Mouse (Mus musculus) erythroblast, adult 5-6 weeks (primary cell): Measurements from ENCODE around the gene Otulin. TPM values are rescaled to one million over a fixed set of nuclear protein-coding genes. Genes with fewer than 3 reads are reported as not detected.
A peak's percentile ranks its signal among the peaks of the same experiment; 100 is the strongest.

ENCODE experiments used
- ATAC-seq: replicated peaks from 2 replicates; pipeline ENCODE4 v1.8.0; 2016; ENCODE audit warnings: moderate number of reproducible peaks, mild to moderate bottlenecking, moderate TSS enrichment, inconsistent platforms; ENCODE audit not compliant: poor library complexity, low FRiP score, severe bottlenecking
- total RNA-seq, 2 experiments: library from RNA; stranded (forward) in 1 of 2; stranded (reverse) in 1 of 2; fragments of 150-400 nt in 1 of 2; fragments of 200-764, 138-1000 nt in 1 of 2; gene quantifications; 2 replicates each; pipeline versions ENCODE4 v1.2.3 to v1.2.4; 2015 to 2017; ENCODE audit warnings: low replicate concordance in 2 of 2

Gene Otulin
- total RNA-seq, 2 experiments from 2014 or later = 11.8 to 52.8 TPM

DNA sequence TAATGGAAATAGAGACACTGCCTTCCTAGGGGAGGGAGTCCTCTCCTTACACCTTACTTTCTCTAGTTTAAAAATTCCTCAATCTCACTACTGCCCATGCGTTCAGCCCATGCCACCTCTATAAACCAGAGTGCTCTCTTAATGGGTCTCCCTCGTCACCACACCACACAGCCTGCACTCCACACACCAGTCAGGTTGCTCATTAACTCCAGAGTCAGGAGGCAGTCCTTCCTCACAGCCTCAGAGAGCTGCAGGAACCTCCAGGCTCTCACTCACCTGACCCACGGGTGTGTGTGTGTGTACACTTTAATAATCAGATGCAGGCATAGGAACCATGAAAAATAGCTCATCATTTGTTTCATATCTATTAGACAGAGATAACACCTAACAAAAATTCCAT lies 10.8 kb downstream of the Otulin start:
- ATAC-seq = no peak

DNA sequence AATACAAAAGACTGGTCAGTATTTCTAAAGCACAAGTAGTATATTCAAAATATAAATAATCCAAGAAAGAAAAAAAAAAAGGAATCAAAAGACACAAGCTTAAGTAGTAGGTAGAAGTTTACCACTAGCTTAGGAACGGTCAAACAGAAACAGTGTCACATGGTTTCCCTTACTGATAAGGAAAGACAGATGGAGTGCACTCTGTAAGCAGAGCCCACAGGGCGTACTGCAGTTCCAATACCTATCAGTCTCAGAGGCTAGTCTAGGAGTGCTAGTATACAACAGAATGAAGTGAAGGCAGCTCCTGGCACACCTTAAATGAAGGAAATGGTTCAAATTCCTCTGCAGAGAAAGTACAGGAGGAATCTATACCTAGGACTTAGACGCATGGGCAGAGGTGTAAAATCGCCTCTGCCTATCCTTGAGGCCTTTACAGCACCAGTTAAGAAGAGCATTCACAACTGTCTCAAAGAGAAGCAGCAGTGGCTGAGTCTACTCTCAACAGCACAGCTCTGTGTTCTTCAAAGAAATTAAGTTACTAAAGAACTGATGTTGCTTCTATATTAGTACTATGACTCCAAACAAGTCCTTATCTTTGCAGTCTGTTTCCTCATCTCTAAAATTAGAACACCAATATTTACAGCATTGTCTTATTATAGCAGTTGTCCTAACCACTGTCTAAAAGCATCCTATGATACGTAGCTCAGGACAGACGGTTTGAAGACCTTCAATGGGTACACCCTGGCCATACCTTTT lies 11.5 kb downstream of the Otulin start:
- ATAC-seq = peak; percentile 62

DNA sequence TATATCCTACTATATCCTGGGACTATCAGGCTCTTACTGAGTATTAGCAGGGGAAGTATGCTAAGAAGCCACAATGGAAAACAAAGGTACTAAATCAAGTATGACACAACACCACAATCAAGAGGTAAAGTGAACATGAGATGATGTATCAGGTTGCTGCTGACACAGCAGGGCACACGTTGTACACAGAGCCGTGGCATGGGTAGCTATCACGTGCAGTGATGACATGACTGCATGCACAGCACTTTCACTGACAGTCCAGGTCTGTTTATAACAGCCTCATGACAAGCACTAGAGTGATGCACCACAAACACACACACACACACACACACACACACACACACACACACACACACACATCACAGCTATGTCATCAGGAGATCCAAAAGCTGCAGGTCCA lies 13.3 kb downstream of the Otulin start:
- ATAC-seq = no peak

DNA sequence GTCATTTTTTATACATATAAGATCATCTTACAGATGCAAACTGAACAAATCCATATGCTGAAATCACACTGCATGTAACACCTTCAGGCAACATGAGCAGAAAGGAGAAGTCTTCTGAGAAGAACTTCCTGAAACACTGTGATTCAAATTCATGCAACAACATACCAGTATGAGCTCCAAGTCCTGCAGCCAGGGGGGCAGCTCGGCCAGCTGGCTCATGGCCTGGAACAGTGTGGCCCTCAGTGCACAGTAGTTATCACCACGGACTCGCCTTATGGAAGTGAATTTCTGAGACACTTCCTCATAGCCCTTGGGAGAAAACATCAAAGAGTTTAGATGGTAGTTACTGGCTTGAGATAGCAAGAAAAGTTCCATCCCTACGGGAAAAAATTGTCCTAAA lies 14.3 kb downstream of the Otulin start:
- no peak for ATAC-seq

DNA sequence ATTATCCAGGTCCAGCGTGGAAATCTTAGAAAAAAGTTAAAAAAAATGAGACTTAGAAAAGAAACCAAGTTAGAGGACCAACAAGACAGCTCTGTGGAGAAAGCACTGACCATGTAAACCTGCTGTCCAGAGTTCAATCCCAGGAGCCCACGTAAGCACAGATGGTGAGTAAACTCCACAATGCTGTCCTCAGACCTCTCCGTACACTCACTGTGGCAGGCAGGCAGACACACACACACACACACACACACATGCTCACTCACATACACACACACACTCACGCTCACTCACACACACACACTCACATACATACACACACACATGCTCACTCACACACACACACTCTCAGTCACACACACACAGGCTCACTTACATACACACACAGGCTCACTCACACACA lies 17.2 kb downstream of the Otulin start:
- ATAC-seq = 0 out of 2 replicates have a peak, but pooled peaks have one; percentile 15

DNA sequence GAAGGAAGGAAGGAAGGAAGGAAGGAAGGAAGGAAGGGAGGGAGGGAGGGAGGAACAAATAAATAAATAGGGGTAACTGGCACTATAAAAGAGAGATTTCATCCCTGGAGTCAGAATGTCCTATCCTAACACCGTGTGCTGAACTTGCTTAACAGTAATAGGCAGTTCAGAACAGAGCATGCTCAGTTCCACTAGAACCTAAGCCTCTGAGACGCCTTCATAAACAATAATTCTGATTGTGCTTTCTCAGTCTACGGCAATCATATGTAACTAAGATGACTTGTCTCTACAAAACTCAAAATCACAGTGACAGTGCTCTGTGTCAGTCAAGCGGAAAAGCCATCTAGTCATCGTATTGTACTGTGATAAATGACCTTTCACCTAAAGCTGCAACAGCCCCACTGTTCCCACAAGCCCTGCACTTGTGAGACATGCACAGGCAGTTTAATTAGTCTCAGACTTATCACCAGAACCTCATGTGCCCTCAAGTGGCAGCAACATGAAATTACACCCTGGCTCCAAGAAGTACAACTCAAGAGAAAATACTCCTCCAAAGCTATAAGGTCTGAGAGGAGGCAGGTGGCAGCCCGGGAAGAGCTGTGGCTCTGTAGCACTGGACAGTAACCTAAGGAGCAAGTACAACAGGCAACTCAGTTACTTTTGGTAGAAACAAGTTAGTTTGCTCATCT lies 17.8 kb downstream of the Otulin start:
- ATAC-seq = peak; percentile 83

DNA sequence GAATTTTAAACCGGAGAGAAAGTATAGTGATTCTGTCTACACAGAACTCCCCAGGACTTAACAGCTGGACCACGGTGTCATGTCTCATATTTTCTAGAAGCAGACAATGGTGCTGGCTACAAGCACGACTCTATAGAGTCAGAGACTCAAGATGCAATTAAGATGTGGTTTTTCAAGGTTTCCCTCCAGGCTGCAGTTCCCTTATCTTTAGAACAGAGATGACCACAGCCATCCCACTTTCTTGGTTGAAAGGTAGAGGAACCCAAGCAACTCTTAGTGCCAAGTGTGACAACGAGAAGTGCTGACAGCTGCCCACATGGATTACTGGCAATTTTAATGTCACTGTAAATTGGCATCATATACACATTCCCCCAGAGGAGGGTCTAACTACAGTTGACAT lies 20.9 kb downstream of the Otulin start:
- ATAC-seq = no peak

DNA sequence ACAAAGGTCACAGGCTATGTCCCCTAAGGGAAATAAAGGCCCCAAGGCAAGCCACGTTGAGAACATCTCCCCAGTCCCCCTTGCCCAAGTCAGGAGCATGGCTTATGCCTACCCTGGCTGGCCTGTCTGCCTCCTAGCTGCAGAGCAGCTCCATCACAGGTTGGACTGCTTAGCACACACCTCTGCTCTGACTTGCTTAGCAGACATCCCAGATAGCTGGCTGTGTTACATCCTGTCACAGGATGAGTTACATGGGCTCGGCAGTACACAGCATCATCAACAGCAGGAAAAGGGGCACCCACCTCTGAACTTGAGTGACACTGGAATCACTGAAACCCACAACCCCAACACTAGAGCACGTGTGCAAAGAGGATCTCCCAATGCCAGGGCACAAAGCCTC lies 25.2 kb downstream of the Otulin start:
- ATAC-seq = no peak

DNA sequence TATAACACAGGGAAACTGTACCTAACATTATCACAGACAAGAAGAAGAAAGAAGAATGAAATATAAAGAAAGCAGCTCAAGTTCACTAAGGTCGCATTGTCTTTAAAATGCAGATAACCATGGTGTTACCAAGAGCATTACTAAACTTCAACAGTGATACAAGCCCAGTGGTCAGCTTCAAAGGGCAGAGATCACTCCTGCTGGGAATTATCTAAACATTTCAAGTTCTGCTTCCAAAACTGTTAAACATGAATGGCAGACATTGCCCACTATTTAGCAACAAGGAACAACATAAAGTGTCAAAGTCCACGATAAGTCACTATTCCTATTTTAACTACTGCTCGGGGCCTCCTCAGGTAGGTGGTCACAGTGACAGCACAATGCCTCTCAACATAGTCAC lies 25.9 kb downstream of the Otulin start:
- no peak for ATAC-seq

DNA sequence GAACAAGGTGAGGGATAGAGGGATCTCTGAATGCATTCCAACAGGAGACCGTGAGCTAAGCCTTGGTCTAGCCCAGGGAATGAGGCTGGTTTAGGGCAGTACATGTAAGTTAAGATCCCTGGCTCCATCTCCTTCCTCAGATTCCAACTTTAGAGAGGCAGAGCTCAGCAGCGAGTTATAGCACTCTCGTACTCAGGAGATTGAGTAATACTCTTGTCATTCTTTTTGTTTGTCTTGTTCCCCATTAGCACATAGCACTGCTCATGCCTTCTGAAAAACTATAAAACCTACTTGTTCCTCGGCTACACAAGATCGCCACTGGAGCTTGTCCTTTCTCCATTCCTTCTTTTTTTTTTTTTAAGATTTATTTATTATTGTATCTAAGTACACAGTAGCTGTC lies 30.0 kb downstream of the Otulin start:
- ATAC-seq = no peak

DNA sequence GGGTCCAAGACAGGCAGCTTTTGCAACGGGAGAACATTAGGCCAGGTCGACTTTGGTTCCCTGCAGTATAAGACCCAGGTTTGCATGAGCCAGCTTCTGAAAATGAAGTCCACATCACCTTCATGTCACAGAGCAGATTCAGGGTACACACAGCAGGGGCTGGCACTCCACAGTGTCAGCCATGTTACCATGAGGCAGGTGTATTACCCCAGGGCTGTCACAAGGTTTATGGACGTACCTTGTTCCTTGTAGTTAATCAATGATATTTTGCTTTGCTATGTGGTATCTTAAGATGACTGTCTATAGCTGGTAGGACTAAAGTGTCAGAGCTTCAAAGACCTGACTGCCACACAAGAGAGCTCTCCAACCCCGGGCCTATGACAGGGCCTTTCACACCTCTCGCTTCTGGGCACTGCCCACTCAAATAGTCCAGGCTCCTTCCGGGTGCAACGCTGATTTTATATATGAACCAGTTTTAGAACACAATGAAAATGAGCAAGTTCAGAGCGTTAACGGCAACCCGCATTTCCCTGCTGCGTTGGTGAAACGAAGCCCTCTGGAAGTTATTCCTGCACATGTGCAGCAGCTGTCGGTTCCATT lies 31.6 kb downstream of the Otulin start:
- no peak for ATAC-seq

DNA sequence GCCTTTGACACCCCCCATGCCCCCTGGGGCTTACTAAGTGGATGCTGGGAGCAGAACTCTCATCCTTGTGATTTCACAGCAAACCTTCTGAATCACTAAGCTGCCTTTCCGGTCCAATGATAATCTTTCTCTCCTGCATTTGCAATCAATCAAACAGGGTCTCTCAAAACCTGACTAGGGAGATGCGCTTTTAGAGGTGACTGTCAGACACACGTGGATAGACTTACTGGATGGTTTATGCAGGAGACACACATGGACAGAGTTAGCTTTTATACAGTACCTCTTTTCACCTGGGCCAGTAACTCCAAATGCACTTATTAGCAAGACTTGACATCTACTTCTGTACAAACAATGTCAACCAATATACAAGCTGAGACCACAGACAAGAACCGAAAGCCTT lies 33.0 kb downstream of the Otulin start:
- ATAC-seq = no peak

DNA sequence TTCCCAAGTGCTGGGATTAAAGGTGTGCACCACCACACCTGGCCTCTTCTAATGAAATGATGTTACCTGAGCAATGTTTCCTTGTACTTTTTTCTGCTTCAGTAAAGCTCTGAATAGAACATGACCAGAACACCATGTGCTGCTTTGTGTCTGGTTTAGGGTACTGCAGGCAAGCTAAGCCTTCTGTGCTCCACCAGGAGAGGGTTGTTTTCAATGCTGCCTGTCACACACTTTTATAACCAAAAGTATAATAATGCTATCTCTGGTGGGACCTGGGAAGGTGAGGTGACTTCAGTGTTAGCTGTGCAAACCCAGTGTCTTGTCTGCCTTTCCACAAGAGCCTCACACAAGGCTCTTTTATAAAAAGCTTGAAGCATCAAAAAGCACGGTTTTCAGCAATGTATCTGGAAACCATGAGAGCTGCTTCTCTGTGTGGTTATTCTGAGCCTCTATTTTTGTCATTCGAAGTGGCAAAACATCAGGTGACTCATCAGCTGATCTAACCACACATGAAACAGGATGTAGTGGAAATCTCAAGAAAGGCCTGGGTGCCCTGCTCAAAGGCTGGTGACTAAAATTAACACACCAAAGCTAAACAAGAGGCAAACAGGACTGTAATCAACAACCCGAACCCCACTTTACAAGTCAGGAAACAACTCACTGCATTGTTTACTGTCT lies 33.9 kb downstream of the Otulin start:
- no peak for ATAC-seq

DNA sequence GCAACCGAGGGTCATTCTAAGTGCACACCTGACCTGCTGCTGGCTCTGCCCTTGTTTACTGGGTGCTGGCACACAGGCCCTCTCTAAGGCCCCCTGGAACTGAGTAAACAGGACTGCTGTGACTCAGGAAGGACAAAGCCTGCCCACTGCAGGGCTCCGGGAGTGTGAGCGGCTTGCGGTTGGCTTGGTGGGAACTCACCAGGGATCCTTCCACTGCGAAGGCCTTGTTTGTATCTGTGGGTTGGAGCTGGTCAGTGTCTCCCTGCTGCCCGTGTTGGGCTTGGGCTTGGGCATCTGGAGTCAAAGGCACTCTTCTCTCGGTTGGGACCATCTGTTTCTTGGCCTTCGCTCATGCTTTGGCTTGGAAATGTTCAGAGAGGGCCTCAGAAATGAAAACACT lies 34.9 kb downstream of the Otulin start:
- ATAC-seq = no peak

DNA sequence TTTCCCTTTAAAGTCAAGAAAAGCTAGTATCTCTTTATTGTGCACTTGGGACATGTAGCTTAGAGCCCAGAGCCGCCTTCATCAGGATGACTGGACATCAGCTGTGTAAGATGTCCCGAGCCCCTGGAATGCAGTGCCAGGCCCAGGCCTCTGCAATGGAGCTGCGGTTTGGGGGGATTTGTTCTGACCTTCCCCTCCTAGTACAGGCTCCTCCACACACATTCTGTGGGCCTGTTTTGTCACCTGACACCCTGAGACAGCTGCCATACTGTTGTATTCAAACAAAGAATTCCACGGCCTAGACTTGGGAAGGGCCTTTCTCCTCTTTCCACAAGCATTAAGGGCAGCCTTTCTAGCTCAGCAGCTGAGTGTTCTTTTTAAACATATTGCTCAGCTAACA lies 35.5 kb downstream of the Otulin start:
- ATAC-seq = no peak

DNA sequence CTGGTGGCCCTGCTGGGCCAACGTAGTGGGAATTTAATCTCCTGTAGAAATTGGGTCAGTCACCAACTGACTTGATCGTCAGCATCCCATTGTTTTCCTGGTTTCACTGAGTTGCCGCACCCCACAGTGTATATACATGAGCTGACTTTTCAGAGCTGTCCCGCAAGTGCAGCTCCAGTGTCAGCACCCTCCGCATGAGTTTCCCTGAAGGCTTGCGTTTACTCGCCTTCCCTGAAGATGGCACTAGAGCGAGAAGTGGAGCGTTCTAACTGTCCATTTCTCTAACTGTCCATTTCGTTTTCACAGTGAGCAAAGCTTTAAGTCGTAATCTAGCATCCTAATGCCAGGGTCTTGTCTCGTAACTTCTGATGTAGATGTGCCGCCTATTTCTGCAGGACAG lies 36.8 kb downstream of the Otulin start:
- ATAC-seq = no peak

DNA sequence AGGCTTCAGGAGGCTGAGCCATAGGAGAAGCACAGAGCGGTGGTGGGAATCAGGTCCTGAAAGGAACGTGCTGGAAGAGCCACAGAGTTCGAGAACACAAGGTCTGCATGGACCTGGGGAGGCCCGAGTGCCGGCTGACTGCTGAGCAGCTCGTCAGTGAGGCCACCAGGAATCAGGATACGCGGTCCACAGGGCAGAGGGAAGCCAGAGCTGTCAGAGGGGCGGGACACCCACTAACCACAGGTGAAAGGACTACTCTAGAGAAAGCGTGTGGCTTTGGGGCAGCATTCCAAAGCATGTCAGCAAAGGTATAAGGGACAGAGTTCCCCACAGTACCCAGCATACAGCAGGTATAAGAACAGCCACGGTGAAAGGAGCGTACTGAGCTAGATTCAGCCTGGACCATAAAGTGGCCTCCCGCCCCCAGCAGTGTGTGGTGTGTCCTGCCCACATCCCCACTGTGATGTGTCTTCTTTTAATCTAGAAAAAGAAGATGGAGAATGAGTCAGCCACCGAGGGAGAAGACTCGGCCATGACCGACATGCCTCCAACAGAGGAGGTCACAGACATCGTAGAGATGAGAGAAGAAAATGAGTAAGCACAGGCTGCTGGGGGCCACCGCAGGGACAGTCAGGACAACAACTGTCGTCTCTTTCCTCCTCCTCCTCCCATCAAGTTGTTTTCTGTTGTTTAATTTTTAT lies 37.7 kb downstream of the Otulin start:
- ATAC-seq = no peak

DNA sequence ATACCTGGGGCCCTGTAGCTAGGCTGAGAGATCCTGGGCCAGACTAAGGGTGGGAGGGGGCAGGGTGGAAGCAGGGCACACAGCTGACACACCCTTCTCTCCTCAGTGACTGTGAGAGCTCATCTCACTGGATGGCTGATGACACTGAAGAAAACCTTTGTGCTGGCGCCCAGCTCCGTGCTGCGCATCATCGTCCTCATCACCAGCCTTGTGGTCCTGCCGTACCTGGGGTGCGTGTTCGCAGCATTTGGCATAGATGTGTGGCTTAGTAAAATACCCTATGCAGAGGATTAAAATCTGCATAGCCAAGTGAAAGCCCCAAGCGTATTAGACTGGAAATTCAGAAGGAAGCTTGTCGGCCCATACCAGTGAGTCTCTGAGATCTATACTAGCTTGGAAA lies 39.7 kb downstream of the Otulin start:
- ATAC-seq = no peak

DNA sequence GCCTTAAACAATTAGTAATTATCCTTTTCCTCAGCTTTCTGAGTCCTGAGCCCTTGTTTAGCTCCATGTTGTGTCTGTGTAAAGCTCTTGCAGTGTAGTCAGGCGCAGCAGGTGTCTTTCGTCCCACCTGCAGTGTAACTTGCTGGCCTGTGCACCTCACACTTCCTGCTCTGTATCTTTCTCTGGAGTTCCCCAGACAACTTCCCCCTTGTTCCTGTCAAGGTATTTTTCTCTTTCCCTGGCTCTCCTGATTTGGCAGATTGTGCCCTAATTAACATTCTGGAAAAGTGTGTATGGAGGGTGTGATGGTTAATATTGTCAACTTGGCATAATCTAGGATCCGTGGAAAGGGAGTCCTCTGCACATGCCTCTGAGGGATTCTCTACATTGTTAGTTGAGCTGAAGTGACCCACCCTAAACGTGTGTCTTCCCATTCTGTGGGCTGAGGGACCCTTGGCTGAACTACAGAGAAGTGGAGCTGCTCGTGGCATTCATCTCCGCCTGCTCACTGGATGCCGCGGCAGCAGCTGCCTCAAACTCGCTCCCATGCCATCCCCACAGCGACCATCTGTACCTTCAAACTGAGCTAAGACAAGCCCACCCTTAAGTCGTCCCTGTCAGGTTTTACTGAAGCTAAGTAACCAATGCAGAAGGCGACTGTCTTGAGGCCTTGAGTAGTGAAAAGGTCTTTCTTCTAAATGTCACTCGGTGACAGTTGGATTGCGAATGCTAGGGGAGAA lies 42.2 kb downstream of the Otulin start:
- ATAC-seq = no peak
